Mouse (Mus musculus) heart, postnatal 0 days (tissue): ENCODE results near the gene Plcb4. TPM values are rescaled to one million over a fixed set of nuclear protein-coding genes. Genes with fewer than 3 reads are reported as not detected.
A peak's percentile ranks its signal among the peaks of the same experiment; 100 is the strongest.

ENCODE experiments used
- ATAC-seq: fragments of 200-750 bp; cut with Nextera tagmentation; 2 replicates; pipeline ENCODE4 v1.8.0; 2017; ENCODE audit warnings: low read depth, moderate number of reproducible peaks, moderate library complexity; ENCODE audit not compliant: insufficient read depth
- DNase-seq: peaks from one replicate; pipeline ENCODE4 v3.0.0-alpha.2; 2016; ENCODE audit warnings: low spot score
- H3K27ac ChIP-seq: fragments of 300-500 bp; sonication (generic); 2 replicates; pipeline ENCODE4 v1.5.1; 2014; ENCODE audit warnings: low read depth, mild to moderate bottlenecking
- H3K27me3 ChIP-seq: fragments of 300-500 bp; sonication (generic); 2 replicates; pipeline ENCODE4 v1.6.1; 2014; ENCODE audit warnings: low read length, mixed read lengths; ENCODE audit not compliant: control insufficient read depth, insufficient read depth
- H3K36me3 ChIP-seq: fragments of 300-500 bp; sonication (generic); replicated peaks from 2 replicates; pipeline ENCODE4 v1.6.1; 2014; ENCODE audit warnings: low read length, mixed read lengths; ENCODE audit not compliant: control insufficient read depth, insufficient read depth
- H3K4me1 ChIP-seq: fragments of 300-500 bp; sonication (generic); 2 replicates; pipeline ENCODE4 v1.6.1; 2014; ENCODE audit warnings: antibody characterized with exemption; ENCODE audit not compliant: control insufficient read depth, insufficient read depth
- H3K4me2 ChIP-seq: fragments of 300-500 bp; sonication (generic); 2 replicates; pipeline ENCODE4 v1.6.1; 2014; ENCODE audit warnings: low read depth, mild to moderate bottlenecking, low read length, moderate library complexity
- H3K4me3 ChIP-seq: fragments of 300-500 bp; sonication (generic); 2 replicates; pipeline ENCODE4 v1.5.1; 2014; ENCODE audit warnings: low read depth, low read length
- H3K9ac ChIP-seq: fragments of 300-500 bp; sonication (generic); replicated peaks from 2 replicates; pipeline ENCODE4 v1.6.1; 2014; ENCODE audit warnings: low read depth, low read length, mixed read lengths
- H3K9me3 ChIP-seq: fragments of 300-500 bp; sonication (generic); replicated peaks from 2 replicates; pipeline ENCODE4 v1.6.1; 2016; ENCODE audit warnings: low read length; ENCODE audit not compliant: control insufficient read depth
- CTCF ChIP-seq: IDR thresholded peaks from 2 replicates; pipeline ENCODE4 v1.5.1; 2016; ENCODE audit warnings: antibody characterized with exemption, control low read depth, low read depth
- EP300 ChIP-seq: IDR thresholded peaks from 2 replicates; pipeline ENCODE4 v1.6.1; 2016; ENCODE audit warnings: antibody characterized with exemption, low read depth
- WGBS: fragments of 180-500 bp; shearing (Covaris S2); extraction: QIAGEN DNeasy Blood & Tissue Kit; methylation state at CpG from one replicate; pipeline ENCODE4 v1.1.7; 2014; 5-methylcytosine and 5-hydroxymethylcytosine counted together
- polyA plus RNA-seq: library from polyadenylated mRNA; unstranded; fragments of >200 nt; fragmentation: Nextera tagmentation; extraction: Ambion mirVana; gene quantifications from 2 replicates; pipeline ENCODE4 v1.2.1, GENCODE M21; 2015
- total RNA-seq: library from RNA; depleted of rRNA; stranded (reverse); fragments of >200 nt; gene quantifications from 2 replicates; pipeline ENCODE4 v1.2.3, GENCODE M21; 2014; ENCODE audit warnings: low replicate concordance

The Plcb4 gene
- total and polyA plus RNA-seq, 2 experiments from 2014 or later = 34.7 to 57.0 TPM

DNA sequence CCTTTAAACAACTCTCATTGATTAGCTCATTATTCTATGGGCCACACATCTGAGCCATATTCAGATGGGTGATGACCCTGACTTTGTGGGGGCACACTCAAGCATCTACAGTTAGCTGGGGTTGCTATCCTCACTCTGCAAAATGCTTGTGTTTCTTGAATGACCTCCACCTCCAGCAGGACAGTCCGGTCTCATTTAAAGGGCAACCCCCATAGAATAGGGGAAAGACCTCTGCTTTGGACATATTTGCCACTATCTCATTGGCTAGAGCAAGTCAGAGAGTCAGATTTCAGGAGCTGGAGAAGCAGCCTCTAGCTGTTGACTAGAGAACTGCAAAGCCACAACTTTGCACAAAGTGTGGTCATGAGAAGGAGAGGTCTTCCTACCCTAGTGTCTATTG lies 340.6 kb downstream of the Plcb4 start:
- Histone ChIP-seq H3K4me1 (no peaks in the 10 kb centered on the region), H3K36me3 (peaks cover 37% of the 10 kb centered on the region), H3K9me3 (no peaks in the 10 kb centered on the region), H3K9ac (no peak overlapping the region), H3K4me2 (no peak overlapping the region), H3K4me3 (no peak overlapping the region), H3K27ac (no peak overlapping the region), H3K27me3 (no peaks in the 10 kb centered on the region)
- DNase-seq (no peak), ATAC-seq (no peak)
- 69% methylated on average over 1 of the region's 1 CpGs for WGBS
- TF ChIP-seq EP300 (no peak), CTCF (no peak)

DNA sequence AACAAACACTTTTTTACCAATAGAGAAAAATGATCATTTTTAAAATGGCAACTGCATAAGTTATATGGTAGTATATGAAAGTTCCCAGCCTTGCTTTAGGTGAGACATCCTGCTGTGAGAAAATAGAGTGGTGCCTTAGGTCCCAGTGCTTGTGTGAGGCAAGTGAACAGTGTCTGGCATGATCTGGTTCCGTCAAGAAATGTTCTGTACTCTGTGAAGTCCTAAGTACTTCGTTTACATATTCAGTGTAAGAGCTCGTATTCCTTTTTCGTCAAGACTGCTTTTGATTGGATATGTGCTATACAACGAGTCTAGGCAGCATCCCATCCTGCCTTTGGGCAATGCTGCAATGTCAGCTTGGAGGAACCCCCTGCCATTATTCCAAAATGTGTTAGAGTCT lies 342.1 kb downstream of the Plcb4 start:
- no peak for ATAC-seq
- Histone ChIP-seq H3K4me3 (no peak overlapping the region), H3K4me2 (no peak overlapping the region), H3K36me3 (peaks cover 40% of the 10 kb centered on the region), H3K9me3 (no peaks in the 10 kb centered on the region), H3K27ac (no peak overlapping the region), H3K9ac (no peak overlapping the region), H3K27me3 (no peaks in the 10 kb centered on the region), H3K4me1 (no peaks in the 10 kb centered on the region)
- DNase-seq = no peak
- 72% methylated on average over 5 of the region's 5 CpGs for WGBS
- no peak for TF ChIP-seq CTCF
- no peak for TF ChIP-seq EP300

DNA sequence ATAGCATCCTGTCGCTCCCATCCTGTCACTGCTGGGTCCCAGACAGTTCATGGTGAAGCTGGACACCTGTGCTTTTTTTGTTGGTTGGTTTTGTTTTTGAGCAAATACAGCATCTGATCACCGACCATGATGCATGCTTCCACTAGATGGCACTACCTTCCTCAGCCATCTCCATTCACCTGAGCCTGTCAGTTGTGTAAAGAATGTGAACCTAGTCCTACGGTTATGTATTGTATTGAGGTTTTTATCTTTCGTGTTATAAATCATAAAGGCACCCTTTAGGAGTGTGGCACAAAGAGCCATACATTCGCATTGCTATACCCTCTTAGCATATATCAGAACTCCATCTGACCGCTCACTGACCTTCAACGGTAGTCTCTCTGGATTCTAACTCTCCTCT lies 343.3 kb downstream of the Plcb4 start:
- no peak for DNase-seq
- Histone ChIP-seq H3K4me1 (no peaks in the 10 kb centered on the region), H3K4me3 (no peak overlapping the region), H3K27ac (no peak overlapping the region), H3K4me2 (no peak overlapping the region), H3K9ac (no peak overlapping the region), H3K27me3 (no peaks in the 10 kb centered on the region), H3K9me3 (no peaks in the 10 kb centered on the region), H3K36me3 (peaks cover 45% of the 10 kb centered on the region)
- TF ChIP-seq EP300 (no peak), CTCF (peak; percentile 53)
- WGBS = 55% methylated on average over 7 of the region's 7 CpGs
- no peak for ATAC-seq

DNA sequence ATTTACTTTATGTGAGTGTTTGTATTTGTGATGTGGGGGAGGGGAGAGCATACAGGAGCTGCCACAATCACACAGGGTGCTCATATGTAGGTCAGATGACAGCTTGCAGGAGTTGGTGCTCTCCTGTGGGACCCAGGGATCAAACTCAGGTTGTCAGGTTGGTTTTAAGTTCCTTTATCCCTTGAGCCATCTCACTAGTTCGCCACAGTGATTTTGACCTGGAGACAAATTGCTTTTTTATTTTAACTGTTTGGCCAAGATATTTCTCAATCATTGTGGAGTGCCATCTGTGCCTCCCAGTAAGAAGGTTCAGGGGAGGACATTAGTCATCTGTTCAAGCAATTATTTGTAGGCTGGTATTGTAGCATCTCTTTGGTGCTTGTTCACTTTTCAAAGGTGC lies 345.0 kb downstream of the Plcb4 start:
- no peak for ATAC-seq
- H3K4me3 ChIP-seq = no peak overlapping the region
- TF ChIP-seq EP300 = no peak
- no peak for TF ChIP-seq CTCF
- no peak for DNase-seq
- no peak overlapping the region for H3K4me2 ChIP-seq
- H3K36me3 ChIP-seq = peaks cover 59% of the 10 kb centered on the region
- no peaks in the 10 kb centered on the region for H3K9me3 ChIP-seq
- 85% methylated on average over 1 of the region's 1 CpGs for WGBS
- no peaks in the 10 kb centered on the region for H3K27me3 ChIP-seq
- no peaks in the 10 kb centered on the region for H3K4me1 ChIP-seq
- no peak overlapping the region for H3K27ac ChIP-seq
- H3K9ac ChIP-seq = no peak overlapping the region

DNA sequence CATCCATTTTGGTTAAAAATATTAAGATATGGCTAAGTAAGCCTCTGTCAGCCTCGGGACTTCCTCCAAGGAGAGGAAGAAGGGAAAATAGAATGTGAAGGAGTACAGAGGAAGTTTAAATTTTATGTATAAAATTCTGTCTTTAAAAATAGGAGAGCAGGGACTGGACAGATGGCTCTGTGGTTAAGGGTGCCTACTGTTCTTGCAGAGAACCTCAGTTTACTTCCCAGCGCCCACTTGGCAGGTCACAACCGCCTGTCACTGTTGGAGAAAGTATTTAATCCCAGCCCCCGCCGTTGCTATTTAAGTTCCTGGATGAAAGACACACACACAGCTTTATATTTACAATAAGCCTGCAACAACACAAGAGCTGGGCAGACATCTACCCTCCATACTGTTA lies 347.5 kb downstream of the Plcb4 start:
- Histone ChIP-seq H3K4me1 (no peaks in the 10 kb centered on the region), H3K36me3 (peaks cover 65% of the 10 kb centered on the region), H3K4me2 (no peak overlapping the region), H3K9me3 (no peaks in the 10 kb centered on the region), H3K9ac (no peak overlapping the region), H3K27me3 (no peaks in the 10 kb centered on the region), H3K4me3 (no peak overlapping the region), H3K27ac (no peak overlapping the region)
- no peak for TF ChIP-seq EP300
- TF ChIP-seq CTCF = no peak
- 89% methylated on average over 5 of the region's 5 CpGs for WGBS
- DNase-seq (no peak), ATAC-seq (no peak)

DNA sequence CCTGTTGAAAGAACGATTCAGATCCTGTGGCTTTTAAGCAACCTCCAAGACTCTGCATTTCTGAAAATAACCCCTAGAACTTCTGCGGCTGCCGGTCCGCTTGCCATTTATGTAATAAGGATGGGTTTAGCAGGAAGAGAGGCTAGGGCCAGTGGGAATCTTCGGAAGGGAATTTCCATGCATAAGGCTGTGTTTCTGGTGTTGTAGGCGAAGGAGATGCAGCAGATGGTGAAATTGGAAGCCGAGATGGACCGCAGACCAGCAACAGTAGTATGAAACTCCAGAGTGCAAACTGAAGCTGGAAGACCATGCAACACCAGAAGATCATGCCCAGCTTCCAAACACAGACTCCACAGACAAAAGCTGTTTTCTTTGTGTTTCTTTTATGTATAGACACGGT lies 353.9 kb downstream of the Plcb4 start:
- no peaks in the 10 kb centered on the region for H3K4me1 ChIP-seq
- no peaks in the 10 kb centered on the region for H3K9me3 ChIP-seq
- 91% methylated on average over 9 of the region's 9 CpGs for WGBS
- DNase-seq (no peak), ATAC-seq (no peak)
- H3K4me2 ChIP-seq = no peak overlapping the region
- peaks cover 27% of the 10 kb centered on the region for H3K36me3 ChIP-seq
- no peak for TF ChIP-seq EP300
- no peak for TF ChIP-seq CTCF
- no peaks in the 10 kb centered on the region for H3K27me3 ChIP-seq
- no peak overlapping the region for H3K4me3 ChIP-seq
- no peak overlapping the region for H3K9ac ChIP-seq
- H3K27ac ChIP-seq = no peak overlapping the region
